13 mouse cellular contexts compared by ENCODE assay signal in genomic region chr6:83478628-83479027, GRCm38 (mm10).
"Had no signal": no experiment of that assay in that cellular context is flagged by ENCODE, and none has a peak within 500 bp of the region (broad histone marks: within the 10 kb centered on the region; RNA-seq: fewer than 3 reads in every experiment).

No protein-coding gene starts in this region.

- ATAC-seq: intestine, embryonic 15.5 days had no signal

- H3K9me3 ChIP-seq: intestine, embryonic 15.5 days; limb, embryonic 13.5 days; midbrain, embryonic 10.5 days; neural tube, embryonic 13.5 days had no signal

- H3K9ac ChIP-seq: intestine, embryonic 15.5 days; limb, embryonic 13.5 days; liver, embryonic 14.5 days; neural tube, embryonic 13.5 days had no signal

- H3K27me3 ChIP-seq: intestine, embryonic 15.5 days; limb, embryonic 13.5 days; neural tube, embryonic 13.5 days had no signal

- H3K4me3 ChIP-seq: intestine, embryonic 15.5 days; layer of hippocampus, adult 2 months; limb, embryonic 13.5 days; midbrain, embryonic 10.5 days; neural tube, embryonic 13.5 days had no signal

- H3K27ac ChIP-seq: intestine, embryonic 15.5 days; layer of hippocampus, adult 2 months; limb, embryonic 13.5 days; liver, embryonic 14.5 days; midbrain, embryonic 10.5 days; neural tube, embryonic 13.5 days had no signal

- DNase-seq: kidney, postnatal 10 days; kidney, postnatal 4 days; left cerebral cortex, postnatal 4 days; lung, adult 18-20 months; right cerebral cortex, adult 18-20 months; thymus, adult 2 months; thymus, postnatal 25 days had no signal

- H3K4me2 ChIP-seq: intestine, embryonic 15.5 days; limb, embryonic 13.5 days; neural tube, embryonic 13.5 days had no signal

- H3K4me1 ChIP-seq: limb, embryonic 13.5 days; neural tube, embryonic 13.5 days had no signal
